Mouse (Mus musculus) ES-Bruce4 (cell line): ENCODE measurements at regions not wholly inside any gene's neighbourhood (a gene's known extent, or its start where the extent isn't known, plus 50 kb on each side); places are given as distances from the start of the nearest gene placed in this dataset.

Experiments used
- CTCF ChIP-seq: IDR thresholded peaks from one replicate; pipeline ENCODE4 v1.8.1; 2011; ENCODE audit warnings: low read depth, low read length
- POLR2A ChIP-seq: IDR thresholded peaks from one replicate; pipeline ENCODE4 v1.8.1; 2011; ENCODE audit warnings: low read length; ENCODE audit not compliant: insufficient read depth

DNA sequence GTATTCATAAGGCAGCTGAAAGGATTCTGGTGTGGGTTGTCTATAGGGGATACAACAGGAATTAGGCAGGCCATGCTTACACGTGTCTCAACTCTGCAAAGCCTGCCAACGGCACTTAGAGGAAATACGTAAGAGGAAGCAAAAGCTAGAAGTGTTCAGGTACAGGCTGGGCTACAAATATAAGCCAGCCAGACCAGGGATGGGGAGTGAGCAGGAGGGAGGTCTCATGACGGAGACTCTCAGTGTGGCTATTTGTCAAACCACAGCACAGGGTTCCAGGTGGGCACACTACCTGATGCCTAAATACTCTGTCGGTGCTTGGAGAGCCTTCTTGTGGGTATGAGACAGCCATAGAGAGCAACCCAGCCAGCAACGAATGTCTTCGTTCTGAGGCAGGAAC lies 210.1 kb downstream of the Zfp36l1 start:
- TF ChIP-seq POLR2A (no peak), CTCF (no peak)
